Mouse (Mus musculus) ZHBTc4 (cell line): ENCODE measurements around the gene Oxsm.
A peak's percentile ranks its signal among the peaks of the same experiment; 100 is the strongest.

Experiments
- DNase-seq: peaks from one replicate; pipeline ENCODE4 v3.0.0-alpha.2; 2011; ENCODE audit warnings: low read depth, low spot score

The Oxsm gene

GRCm38 (mm10) chr14:16242193-16242815, 7.3 kb downstream of the Oxsm start:
- no peak for DNase-seq

DNA sequence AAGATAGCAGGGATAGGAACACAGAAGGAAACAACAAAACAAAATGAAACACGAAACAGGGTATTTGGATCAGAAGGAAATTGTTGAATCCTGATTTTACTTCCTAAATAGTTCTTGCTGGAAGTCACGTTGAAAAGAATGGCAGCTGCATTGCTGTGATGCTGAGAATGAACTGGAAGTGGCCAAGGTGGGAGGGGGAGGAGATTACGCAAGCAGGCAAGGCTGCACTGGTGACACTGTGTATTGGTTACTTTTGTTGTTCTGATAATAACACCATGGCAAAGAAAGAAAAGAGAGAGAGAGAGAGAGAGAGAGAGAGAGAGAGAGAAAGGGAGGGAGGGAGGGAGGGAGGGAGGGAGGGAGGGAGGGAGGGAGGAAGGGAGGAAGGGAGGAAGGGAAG, 13.1 kb downstream of the Oxsm start:
- no peak for DNase-seq

GRCm38 (mm10) chr14:16233515-16233914, 16.1 kb downstream of the Oxsm start:
- DNase-seq: no peak

- no peak for DNase-seq
Measured at GRCm38 (mm10) chr14:16230581-16230980, 19.0 kb downstream of the Oxsm start.

DNA sequence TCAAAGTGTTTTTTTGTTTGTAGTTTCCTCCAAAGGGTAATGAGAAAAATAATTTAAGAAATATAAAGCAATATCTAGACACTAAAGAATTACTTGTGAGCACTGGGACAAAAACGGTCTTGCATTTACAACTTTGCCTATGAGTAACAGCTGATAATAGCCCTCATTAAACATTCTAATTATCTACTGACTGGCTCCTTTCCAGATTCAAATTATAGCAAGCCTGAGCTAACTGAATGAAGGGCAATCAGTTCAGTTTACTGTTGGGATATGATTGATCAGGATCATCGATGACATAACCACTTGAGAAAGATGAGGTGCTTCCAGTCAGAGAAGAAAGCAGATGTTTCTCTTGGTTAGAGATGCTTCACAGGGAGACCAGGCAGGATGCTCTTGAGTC, 20.2 kb downstream of the Oxsm start:
- no peak for DNase-seq

DNA sequence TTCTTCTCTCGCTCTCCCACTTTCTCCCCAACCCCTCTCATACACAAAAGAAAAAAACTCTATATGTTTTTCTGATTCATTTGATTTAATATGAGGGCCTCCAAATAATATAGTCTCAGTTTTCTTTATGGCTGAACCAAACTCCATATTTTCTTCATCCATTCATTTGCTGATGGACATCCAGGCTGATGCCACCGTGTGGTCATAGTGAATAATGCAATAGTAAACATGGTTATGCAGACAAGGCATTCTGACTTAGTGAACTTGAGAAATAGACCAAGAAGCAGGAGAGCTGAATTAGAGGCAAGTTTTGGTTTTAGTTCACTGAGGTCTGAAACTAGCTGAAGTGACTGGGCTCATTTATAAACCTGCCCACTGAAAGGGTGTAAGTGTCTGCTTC, 30.6 kb downstream of the Oxsm start:
- peak; percentile 39 for DNase-seq

GRCm38 (mm10) chr14:16207722-16208121, 41.9 kb downstream of the Oxsm start:
- DNase-seq: no peak

DNA sequence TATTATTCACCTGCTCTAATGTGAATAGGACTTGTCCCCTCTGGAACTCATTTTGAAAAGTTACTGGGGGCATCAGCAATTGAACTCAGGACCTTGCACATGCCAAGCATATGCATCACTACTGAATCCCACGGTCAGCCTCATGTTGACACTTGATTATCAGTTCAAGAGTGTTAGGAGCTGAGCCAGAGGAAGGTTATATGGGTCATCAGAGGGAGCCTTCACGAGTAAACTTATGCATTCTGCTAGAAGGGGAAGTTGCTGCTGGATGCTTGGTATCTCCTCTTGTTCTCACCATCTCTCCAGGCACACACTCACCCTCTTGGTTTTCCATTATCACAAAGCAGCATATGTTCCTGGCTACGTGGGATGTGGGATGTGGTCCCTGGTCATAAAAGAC, 47.9 kb downstream of the Oxsm start:
- no peak for DNase-seq

- DNase-seq: no peak
Measured at GRCm38 (mm10) chr14:16200969-16201638, 48.5 kb downstream of the Oxsm start.

DNA sequence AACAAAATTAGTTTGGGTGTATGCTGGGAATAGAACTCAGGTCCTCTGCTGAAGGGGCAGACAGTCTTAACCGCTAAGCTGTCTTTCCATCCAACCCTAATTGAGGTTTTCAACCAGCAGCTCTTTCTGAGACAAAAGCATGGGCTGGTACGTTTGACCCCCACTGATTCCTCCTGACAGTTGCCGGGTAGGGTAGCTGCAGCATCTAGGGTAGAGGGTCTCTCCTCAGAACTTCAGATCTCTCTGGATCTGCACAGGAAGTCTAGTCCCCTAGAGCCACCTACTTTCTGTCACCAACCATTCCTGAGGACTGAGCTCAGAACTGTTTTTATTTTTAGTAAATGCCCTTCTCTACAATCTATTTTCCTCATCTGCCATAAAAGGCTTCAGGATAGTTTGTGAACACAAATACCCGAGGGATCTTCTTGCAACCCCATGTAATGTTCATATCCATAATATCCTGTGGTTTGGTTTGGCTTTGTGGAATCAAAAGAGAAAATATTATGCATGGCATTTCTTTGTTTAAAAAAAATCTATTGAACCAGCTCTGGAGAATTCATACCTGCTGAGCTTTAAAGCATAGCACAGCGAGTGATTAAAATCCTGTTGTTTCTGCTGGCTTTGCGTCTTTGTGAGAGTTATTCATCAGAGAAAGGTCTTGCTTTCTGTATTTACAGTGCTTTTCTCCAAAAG, 49.2 kb downstream of the Oxsm start:
- no peak for DNase-seq

DNA sequence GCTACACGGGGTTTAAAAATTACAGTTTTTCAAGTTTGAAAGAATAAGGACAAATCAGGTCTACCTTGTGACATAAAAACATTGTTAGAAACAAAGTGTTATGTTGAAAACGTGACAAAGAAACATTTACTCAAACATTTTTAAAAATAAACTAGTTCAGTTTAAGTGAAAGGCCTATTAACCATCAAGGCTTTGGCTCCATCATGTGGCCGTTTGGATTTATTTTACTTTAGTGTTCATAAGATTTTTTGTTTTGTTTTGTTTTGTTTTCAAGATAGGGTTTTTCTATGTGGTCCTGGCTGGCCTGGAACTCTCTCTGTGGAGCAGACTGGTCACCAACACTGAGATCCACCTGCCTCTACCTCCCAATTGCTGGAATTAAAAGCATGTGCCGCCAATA, 53.1 kb downstream of the Oxsm start:
- DNase-seq: peak; percentile 40

GRCm38 (mm10) chr14:16195486-16195885, 54.1 kb downstream of the Oxsm start:
- no peak for DNase-seq

DNA sequence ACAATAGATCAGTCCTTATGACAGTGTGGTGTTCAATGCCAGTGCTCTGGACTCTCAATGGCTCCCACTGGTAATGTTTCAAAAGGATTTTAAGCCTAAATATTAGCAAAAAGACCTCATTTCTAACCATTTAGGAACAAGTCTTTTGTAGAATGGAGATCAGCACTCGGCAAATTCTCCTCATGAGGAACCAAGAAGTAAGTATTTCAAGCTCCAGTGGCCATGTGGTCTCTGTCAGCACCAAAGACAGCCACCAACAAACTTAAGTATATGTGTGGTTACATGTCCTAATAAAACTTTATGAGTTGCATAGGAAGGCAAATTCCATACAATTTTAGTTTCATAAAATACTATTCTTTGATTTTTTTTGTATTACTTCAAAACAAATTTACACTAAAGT, 55.5 kb downstream of the Oxsm start:
- DNase-seq: no peak

DNA sequence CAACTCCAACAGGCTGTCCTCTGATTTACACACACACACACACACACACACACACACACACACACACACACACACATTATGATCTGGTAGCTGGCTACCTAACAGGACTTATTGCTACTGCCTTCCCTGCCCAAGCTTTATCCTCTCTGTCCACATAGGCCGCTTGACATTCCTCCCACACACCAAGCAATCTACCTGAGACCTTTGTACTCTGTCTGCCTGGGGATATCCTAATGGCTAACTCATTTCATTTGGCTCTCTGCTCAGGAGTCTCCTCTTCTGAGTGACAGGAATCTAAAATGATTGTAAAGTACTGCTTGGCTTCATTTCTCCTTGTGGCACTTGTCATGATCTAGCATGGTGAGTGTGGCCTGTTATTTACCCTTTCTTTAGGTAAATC, 60.5 kb downstream of the Oxsm start:
- DNase-seq: no peak
